Mouse (Mus musculus) Muller cell, postnatal 12 days (primary cell): ENCODE measurements around the gene Mctp2.

ENCODE experiments used
- DNase-seq: peaks from one replicate; pipeline ENCODE4 v3.0.0-alpha.2; 2015; ENCODE audit errors: inconsistent ontology term

Mctp2 gene

GRCm38 (mm10) chr7:72306382-72306841, at the start of gene Mctp2:
Gene Mctp2 (minus strand): TSS chr7:72306608.
- DNase-seq = peak; percentile 78

GRCm38 (mm10) chr7:72345901-72346300, 39.5 kb upstream of the Mctp2 start:
- no peak for DNase-seq

GRCm38 (mm10) chr7:72343751-72344150, 37.3 kb upstream of the Mctp2 start:
- no peak for DNase-seq

GRCm38 (mm10) chr7:72342822-72343221, 36.4 kb upstream of the Mctp2 start:
- DNase-seq = no peak

GRCm38 (mm10) chr7:72325961-72326360, 19.6 kb upstream of the Mctp2 start:
- no peak for DNase-seq

- DNase-seq = no peak
Measured at GRCm38 (mm10) chr7:72320906-72321305, 14.5 kb upstream of the Mctp2 start.

GRCm38 (mm10) chr7:72320441-72320840, 14.0 kb upstream of the Mctp2 start:
- no peak for DNase-seq

GRCm38 (mm10) chr7:72314395-72315060, 8.1 kb upstream of the Mctp2 start:
- no peak for DNase-seq

- DNase-seq = no peak
Measured at GRCm38 (mm10) chr7:72313908-72314307, 7.5 kb upstream of the Mctp2 start.

- no peak for DNase-seq
Measured at GRCm38 (mm10) chr7:72311582-72311981, 5.2 kb upstream of the Mctp2 start.

GRCm38 (mm10) chr7:72308078-72308477, 1.7 kb upstream of the Mctp2 start:
- no peak for DNase-seq

GRCm38 (mm10) chr7:72306847-72307246, 439 bp upstream of the Mctp2 start:
- no peak for DNase-seq

- peak; percentile 39 for DNase-seq
Measured at GRCm38 (mm10) chr7:72305971-72306370, 437 bp downstream of the Mctp2 start.

- no peak for DNase-seq
Measured at GRCm38 (mm10) chr7:72301667-72302066, 4.7 kb downstream of the Mctp2 start.

- no peak for DNase-seq
Measured at GRCm38 (mm10) chr7:72299726-72300125, 6.7 kb downstream of the Mctp2 start.

GRCm38 (mm10) chr7:72297013-72297412, 9.4 kb downstream of the Mctp2 start:
- no peak for DNase-seq

- DNase-seq = peak; percentile 61
Measured at GRCm38 (mm10) chr7:72296171-72296570, 10.2 kb downstream of the Mctp2 start.

- peak; percentile 58 for DNase-seq
Measured at GRCm38 (mm10) chr7:72294886-72295285, 11.5 kb downstream of the Mctp2 start.

GRCm38 (mm10) chr7:72293784-72294538, 12.4 kb downstream of the Mctp2 start:
- peak; percentile 26 for DNase-seq

GRCm38 (mm10) chr7:72292232-72292913, 14.0 kb downstream of the Mctp2 start:
- DNase-seq = no peak

- no peak for DNase-seq
Measured at GRCm38 (mm10) chr7:72280721-72281120, 25.7 kb downstream of the Mctp2 start.

GRCm38 (mm10) chr7:72278412-72278811, 28.0 kb downstream of the Mctp2 start:
- DNase-seq = no peak

GRCm38 (mm10) chr7:72275513-72275912, 30.9 kb downstream of the Mctp2 start:
- DNase-seq = no peak
